Mouse (Mus musculus) cerebellum, adult 2 months (tissue): ENCODE measurements around the gene Ctdspl.

Source experiments
- CTCF ChIP-seq: fragments of 200-500 bp; IDR thresholded peaks from 2 replicates; pipeline ENCODE4 v1.5.1; 2011; ENCODE audit warnings: low read depth, mild to moderate bottlenecking, control low read depth, low read length, moderate library complexity, borderline replicate concordance; ENCODE audit not compliant: insufficient read depth
- POLR2A ChIP-seq: fragments of 200-500 bp; IDR thresholded peaks from 2 replicates; pipeline ENCODE4 v1.6.1; 2011; ENCODE audit warnings: low read length, control low read depth, borderline replicate concordance; ENCODE audit not compliant: insufficient read depth

GRCm38 (mm10) chr9:118958802-118959201 is 32.5 kb downstream of the Ctdspl start:
- TF ChIP-seq CTCF (no peak), POLR2A (no peak)
